Mouse (Mus musculus) ES-CJ7 (cell line): ENCODE measurements around the gene Gpr135.
A peak's percentile ranks its signal among the peaks of the same experiment; 100 is the strongest.

Source experiments
- DNase-seq: peaks from one replicate; pipeline ENCODE4 v3.0.0; 2011; ENCODE audit warnings: low read depth, low spot score

The Gpr135 gene

DNA sequence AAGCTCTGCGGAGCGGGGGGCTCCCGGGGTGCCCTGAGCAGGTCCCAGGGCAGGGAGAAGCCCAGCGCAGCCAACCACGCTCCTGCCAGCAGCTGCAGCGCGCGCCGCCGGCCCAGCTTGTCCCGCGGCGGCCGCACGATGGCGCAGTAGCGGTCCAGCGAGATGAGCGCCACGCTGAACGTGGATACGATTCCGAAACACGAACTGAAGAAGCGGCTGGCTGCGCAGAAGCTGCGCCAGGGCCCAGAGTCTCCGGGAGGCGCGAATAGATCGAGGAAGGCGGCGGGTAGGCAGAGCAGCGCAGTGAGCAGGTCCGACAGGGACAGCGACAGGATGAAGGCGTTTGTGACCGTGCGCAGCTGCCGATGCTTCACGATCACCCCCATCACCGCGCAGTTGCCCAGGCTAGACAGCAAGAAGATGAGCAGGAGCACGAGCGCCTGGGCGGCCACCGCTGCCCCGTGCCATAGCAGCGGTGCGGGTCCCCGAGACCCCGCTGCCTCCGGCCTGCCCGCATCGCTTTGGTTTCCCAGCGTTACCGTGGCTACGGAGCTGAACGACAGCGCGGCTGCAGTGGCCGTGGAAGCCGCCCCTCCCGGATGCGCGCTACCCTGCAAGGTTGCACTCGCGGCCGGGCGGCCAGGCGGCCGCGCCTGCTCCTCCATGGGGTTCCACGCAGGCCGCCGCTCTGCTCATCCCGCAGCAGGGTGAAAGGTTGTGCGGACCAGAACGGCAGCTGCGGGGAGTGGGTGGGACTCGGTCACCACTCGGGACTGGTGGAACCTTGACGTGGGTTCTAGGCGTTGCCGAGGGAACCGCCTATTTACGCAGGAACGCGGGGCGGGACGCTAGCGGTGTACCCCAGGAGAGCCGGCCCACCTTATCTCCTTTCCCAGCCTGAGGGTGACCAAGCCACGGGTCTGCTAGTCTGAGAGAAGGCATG lies at the start of gene Gpr135:
Gene Gpr135 (minus strand): TSS at position 799 of the 943 bp plus-strand sequence.
- DNase-seq: peak; percentile 86

DNA sequence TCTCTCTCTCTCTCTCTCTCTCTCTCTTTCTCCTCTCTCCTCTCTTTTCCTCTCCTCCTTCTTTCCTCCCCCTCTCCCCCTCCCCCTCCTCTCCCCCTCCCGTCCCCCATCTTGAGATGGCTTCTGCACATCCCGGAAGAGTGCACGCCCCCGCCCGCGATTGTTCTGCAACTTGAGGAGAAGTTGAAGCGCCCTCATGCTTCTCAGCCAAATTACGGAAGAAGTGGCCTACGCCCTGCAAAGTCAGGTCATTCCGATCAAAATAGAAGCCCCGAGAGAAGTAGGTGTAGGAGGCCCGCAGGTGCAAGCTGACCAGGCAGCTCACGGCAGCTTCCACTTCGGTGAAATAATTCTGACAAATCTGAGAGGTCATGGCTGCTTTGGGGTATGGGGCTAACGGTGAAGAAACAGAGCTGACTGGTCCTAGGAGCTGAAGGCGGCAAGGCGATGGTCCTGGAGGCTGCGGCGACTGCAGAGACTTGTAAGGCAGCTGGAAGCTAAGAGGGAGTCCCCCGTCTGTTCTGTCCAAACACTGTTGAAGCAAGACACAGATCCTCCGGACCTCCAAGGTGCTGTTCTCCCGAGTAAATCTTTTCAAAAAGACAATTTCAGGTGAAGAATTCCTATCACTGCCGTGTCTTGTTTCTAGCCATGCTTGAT lies 44.9 kb upstream of the Gpr135 start:
- peak; percentile 84 for DNase-seq

DNA sequence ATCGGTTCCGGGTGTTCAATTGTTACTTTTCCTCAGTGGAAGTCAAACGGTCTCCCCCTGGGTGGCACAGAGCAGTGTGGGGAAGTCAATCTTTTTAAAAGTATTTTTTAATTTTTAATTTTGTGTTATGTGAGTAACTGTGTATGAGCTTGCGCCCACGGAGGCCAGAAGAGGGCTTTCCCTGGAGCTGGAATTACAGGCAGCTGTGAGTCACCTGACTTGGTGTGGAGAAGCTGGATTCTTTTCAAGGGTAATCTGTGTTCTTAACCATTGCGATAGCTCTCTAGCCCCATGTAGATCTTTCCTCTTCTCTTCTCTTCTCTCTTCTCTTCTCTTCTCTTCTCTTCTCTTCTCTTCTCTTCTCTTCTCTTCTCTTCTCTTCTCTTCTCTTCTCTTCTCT lies 44.2 kb upstream of the Gpr135 start:
- DNase-seq: no peak

DNA sequence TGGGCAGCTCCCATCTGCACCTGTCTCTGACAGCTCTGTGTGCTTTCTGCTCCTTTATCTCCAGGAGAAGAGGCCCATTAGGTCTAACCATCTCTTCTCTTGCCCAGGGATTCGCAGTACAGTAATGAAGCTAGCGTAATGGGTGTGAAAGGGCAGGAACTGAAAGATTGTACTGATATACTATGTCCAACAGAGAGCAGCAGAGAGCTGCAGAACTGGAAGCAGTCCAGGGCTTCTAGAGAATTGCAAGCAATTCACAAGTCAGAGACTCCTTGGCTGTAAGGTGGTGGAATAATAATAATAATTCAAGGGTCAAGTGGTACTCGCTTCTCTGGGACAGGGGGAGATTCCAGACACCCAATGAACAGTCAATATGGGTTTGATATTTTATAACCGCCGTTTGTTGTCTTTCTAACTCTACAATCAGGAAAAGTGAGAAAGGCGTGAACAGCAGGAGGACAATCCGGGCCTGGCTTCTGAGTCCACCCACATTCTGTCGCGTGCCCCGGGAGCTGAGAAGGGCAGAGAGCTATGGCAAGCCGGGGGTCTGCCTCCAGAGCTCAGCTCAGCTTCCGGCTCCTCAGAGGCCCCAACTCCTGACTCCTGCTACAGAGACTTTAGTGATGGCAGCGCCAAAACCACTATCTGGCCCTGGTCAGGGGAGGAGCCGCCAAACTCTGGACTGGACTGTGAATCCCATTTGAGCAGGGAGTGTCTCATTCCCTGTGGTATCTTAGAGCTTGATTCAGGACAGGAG lies 33.8 kb upstream of the Gpr135 start:
- DNase-seq: peak; percentile 79

DNA sequence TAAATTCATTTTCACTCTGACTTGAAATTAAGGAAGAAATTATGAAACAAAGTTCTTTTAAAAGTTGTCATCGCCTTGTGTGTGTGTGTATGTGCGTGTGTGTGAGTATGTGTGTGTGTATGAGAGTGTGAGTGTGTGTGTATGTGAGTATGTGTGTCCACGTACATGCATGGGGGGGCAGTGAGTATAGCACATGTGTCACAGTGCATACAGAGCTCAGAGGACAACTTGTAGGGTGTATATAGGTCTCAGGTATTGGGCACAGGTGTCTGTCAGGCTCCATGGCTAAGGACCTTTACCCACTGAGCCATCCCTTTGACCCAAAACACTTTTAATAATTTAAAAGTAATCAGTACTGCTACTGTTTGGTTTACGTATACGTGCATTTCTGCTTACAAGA lies 33.1 kb upstream of the Gpr135 start:
- DNase-seq: no peak

DNA sequence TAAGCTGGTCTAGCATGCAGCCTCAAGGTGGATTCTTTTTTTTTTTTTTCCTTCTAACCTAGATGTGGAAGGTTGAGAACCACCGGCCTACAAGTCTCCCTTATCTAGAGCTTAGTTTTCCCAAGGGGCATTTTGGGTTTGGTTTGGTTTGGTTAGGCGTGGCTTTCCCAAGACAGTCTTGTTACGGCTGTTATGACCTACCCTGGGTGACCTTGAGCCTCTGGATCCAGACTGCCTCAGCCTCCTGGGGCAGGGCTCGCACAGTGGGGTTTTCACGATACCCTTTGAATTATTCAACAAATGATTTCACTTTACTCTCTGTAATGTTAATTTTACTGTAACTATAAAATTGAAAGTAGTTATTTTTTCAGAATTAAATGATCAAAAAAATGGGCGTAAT lies 31.9 kb upstream of the Gpr135 start:
- DNase-seq: peak; percentile 66

DNA sequence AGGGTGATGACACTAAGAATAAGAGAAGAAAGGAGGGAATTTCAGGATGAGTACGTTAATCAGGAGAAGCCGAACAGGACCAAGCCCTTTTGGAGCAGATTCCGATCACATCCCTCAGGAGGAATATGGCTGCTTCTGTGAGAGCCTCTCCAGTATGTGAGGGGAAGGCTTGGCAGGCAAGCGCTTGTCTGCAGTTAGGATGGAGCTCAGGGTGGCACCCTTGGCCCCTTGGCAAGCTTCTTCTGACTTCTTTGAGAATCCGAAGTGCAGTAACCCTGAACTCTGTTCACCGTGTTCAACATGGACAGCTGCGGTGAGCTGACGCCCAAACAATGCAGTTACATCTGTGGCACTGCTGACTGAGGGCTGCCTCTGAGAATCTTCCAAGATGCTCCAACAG lies 26.0 kb upstream of the Gpr135 start:
- DNase-seq: no peak

DNA sequence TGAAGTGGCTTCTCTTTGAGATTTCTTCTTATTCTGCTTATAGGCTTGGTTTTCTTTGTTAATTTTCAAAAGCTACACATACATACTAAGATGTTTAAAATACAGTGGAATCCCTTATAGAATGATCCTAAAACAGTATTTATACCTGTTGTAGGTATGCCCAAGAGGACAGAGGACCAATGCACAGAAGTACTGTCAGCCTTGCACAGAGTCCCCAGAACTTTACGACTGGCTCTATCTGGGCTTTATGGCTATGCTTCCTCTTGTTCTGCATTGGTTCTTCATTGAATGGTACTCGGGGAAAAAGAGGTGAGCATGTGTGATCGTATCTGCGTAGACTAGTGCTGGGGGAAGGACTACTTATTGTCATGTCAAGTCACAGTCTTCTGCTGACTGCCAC lies 18.9 kb upstream of the Gpr135 start:
- DNase-seq: no peak

DNA sequence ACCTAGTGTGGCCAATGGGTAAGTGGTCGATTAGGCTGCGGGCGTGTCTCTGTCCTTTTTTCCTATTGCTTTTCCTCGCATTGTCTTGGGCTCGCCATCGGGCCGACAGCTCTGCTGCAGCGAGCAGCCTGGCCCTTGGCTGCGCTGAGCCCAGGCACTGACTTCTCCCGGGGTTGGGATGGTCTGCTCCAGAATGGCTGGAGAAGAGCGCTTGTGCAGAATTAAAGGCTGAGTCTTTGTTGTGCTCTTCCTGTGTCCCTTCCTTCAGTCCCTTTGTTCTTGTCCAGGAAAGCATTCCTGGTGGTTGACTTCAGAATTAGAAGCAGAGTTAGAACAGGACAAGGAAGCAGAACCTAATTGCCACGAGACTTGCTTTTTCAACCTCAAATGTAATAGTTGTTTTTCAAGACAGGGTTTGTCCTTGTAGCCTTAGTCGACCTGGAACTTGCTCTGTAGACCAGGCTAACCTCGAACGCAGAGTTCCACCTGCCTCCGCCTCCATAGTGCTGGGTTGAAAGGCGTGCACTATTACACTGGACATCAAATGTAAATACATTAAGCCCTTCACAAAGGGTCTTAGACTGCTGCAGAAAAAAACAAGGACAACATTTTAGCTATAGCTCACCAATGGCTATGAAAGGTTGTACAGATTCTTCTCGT lies 15.4 kb upstream of the Gpr135 start:
- DNase-seq: no peak

DNA sequence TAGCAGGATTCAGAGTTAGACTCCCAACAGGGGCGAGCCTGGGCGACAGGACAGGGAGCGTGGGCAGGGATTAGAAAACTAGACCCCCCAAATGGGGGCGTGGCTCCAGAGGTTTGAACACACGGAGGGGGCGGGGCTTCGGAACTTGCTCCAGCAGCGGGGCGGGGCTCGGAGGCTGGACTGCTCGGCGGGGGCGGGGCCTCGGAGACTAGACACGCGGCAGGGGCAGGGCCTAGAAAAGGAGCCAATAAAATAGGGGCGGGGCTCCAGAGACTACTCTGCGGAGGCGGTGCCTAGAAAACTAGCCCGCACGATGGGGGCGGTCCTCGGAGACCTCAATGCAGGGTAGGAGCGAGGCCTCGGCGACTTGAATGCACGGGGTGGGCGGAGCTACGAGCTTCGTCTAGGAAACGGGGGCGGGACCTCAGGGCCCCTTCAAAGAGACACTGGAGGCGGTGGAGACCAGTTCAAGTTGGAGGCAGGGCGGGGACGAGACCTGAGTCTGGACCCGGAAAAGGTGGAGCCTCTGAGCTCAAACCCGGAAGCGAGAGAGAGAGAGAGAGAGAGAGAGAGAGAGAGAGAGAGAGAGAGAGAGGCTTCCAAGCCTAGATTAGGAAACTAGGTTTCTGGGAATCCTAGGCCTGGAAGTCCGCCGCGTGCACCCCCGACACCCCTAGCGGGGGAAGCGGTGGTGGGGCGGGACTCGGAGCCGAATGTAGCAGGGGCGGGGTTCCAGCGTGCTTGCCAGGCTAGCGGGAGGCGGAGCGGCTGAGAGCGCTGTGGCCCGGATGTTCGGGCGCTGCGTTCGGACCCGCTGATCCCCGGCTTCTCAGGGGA lies 14.6 kb upstream of the Gpr135 start, which contains the start of the genes L3hypdh and Jkamp:
Gene L3hypdh (minus strand): TSS at position 111 of the 837 bp plus-strand sequence.
Gene Jkamp (plus strand): TSS at position 261 of the 837 bp plus-strand sequence.
- peak; percentile 100 for DNase-seq

DNA sequence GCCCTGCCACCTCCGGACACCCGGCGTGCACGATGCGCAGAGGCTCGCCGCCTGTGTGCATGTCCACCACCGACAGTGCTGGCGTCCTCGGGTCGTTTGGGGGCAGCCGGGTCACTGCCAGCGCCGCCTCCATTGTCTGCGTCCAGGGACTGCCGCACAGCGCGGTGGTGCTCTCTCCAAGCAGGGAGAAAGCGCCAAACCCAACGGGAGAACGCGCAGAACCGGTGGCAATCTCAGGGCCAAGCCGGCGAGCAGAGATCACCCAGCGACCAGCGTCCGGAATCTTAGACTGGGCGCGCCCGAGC lies 14.1 kb upstream of the Gpr135 start:
- no peak for DNase-seq

DNA sequence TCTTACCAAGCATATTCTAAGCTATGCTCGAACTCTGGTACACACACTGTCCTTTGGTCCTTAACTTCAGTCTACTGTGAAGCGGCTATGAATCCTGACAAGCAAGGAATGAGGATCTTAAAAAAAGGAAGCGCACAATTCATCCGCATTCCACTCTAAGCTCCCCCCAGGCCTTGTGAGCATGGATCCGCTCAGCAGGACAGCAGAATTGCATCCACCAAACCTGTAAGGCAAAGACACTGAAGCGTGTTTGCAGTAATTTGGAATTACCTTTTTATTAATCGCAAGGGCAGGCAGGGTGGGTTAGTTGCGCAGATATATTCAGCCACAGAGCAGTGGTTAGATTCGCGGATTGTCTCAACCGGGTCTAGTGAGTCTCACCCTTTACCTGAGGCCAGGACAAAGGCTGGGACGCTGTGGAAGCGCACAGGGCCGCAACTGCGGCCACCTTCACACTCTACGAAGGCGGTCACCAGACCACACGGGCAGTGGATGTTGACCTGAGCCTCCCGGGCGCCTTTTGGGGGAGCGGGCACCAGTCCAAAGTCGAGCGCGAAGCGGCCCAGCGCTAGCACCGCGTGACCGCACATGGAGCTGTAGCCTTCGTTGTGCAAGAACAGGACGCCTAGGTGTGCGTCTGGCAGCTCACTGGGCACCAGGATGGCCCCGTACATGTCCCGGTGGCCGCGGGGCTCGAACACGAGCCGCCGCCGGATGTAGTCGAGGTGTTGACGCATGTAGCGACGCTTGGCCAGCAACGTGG lies 13.5 kb upstream of the Gpr135 start:
- peak; percentile 23 for DNase-seq

DNA sequence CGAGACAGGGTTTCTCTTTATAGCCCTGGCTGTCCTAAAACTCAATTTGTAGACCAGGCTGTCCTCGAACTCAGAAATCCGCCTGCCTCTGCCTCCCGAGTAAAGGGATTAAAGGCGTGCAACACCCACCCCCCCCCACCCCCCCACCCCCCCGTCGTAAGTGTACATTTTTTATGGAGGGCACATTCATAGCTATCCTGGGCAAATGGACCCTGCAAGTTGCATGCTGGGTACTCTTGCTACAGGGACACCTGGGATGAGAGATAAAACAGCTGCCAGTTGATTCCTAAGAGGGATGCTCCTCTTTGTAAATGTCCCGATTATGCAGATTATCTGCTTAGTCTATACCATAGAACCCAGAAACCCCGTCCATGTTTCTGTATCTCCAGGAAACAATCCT lies 12.3 kb upstream of the Gpr135 start:
- DNase-seq: no peak

DNA sequence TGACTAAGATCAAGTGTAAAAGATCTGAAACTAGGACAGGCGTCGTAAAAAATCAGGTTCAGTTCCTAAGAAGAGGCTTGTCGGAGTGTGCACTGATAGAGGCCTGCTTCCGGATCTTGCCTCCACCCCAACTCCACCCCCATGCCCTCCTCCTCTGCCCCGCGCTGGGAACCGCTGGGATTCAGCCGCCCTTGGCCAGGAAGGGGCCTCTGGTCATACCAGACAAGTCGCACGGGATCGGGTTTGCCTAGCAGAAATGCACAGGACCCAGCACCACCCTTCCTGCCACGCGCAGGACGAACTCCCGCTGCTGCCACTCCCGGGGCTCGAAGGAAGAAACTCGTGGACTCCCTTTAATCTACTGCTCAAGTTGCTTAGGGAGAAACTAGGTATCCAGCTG lies 11.4 kb upstream of the Gpr135 start:
- peak; percentile 65 for DNase-seq

DNA sequence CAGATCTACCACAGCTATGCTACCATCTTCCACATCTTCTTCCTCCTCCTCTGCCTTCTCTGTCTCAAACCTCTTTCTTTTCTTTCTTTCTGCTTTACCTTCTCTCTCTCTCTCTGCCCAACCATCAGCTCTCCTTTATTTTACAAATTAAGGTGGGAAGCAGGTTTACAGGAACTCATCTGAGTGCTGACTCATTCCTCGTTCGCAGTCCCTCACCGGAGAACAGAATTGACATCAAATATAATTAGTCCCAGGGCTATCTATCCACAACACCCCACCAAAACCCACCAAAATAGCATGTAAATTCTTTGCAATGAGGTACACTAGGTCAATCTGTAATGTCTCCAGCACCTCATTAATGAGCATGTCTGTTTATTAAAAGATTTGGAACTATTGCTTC lies 11.0 kb upstream of the Gpr135 start:
- peak; percentile 42 for DNase-seq

DNA sequence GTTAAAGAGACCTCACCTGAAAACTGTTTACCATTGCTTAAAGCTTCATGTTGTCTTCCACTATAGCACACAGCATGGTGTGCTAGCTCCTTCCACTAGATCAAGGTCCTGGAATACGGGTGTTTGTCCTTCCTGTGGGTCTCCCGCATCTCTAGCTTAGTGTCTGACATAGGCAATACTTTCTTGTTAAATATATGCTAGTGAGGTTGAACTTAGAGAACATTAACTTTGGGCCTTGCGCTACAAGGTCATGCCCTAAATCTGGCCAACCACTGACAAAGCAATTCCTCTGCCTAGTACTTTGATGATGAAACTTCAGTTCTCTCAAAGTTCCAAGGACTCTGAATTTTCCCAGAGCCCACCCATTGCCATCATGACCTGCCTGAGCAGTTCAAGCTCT lies 7.3 kb upstream of the Gpr135 start:
- no peak for DNase-seq

DNA sequence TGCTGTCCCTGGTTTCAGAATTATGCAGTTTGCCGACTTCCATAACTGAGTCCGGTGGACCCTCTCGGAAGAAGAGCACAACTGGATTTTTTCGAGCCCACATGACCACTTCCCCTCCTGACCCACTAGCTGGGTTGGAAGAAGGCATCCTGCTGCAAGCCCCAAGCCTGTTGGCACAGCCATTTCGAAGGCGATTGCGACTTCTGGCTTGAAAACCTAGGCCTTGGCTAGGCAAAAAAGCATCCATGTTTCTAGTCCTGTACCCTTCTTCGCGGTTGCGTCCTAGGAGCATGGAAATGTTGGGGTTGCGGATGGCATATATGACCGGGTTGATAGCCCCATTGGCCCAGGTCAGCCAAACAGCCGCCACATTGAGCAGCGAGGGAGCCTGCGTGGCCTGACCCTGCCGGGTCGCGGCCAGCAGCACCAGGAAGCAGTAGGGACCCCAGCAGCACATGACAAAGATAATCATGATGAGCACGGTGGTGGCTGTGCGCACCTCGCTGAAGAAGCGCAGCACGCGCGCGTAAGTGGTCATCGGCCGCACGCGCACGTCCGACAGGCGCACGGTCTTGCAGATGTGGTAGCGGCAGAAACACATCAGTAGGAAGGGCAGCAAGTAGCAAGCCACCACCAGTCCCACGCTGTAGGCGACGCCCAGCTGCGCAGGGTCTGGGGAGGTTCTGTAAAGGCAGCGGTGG lies 1.1 kb downstream of the Gpr135 start:
- DNase-seq: no peak

DNA sequence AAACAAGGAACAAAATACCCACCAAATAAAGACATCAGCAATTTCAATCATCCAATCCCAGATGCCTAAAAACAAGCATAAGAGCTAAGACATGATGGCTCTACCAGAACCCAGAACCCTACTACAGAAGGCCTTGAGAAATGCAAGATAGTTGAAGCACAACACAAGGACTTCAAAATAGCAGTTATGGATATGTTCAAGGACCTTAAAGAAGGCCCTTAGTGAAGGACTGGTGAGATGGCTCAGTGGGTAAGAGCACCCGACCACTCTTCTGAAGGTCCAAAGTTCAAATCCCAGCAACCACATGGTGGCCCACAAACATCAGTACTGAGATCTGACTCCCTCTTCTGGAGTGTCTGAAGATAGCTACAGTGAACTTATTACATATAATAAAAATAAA lies 13.1 kb downstream of the Gpr135 start:
- DNase-seq: no peak

DNA sequence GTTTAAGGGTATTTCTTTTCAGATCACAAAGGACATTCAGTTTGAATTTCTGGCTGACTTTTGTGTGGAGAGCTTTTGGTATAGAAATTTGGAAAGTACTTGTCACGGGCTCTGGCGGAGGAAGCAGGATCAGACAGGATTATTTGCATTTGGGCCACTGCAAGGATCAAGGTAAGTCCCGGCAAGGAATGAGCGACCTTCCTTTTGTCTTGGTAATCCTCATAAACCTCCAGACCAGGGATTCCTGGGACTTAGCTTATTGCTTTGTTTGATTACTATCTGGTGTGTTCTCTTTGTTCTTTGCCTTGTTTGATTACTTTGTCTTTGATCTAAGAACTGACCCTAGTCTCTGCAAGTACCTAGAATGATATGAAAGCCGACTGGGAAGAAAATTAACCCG lies 17.1 kb downstream of the Gpr135 start:
- peak; percentile 66 for DNase-seq
